Mouse (Mus musculus) layer of hippocampus, adult 9-10 months (tissue): ENCODE results near the gene Rps28.

Experiments used
- DNase-seq: peaks from one replicate; pipeline ENCODE4 v3.0.0; 2022; ENCODE audit warnings: low spot score

Rps28 gene

GRCm38 (mm10) chr17:33812475-33812874 lies 11.9 kb downstream of the Rps28 start:
- no peak for DNase-seq

GRCm38 (mm10) chr17:33811142-33811516 lies 13.2 kb downstream of the Rps28 start:
- no peak for DNase-seq

DNA sequence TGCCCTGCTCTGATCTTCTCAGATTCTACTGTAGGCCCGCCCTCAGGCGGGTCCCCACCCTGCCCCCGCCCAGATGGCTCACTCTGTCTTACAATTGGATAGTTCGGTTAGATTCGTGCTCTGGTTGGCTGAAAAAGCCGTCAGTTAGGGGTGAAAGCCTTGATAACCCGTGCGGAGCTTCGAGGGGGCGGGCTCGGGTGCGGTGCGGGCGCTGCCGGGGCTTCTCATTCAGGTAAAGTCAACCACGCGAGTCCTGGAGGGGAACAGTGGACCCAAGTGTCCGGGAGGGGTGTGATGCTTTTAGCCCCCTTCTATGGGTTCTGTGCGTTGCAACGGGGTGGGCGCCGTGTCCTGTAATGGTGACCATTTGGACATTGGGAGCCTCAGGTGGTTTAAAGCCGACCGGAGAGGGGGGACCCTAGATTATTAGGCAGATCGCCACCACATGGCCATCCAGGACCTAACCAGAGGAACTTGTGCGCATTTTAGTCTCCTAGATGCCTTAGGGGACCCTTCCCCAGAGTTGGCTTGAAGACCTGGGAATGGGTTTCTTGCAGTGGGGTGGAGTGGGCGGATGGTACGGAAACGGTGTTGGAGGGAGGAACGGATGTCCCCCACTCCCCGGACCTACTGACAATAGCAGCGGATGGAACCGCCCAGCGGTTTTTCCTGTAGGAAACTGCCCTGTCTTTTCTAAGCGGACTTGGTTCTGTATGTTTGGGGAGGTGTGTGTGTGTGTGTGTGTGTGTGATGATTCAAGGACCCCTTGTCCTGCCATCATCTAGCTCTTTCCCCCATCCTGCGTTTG lies 13.8 kb downstream of the Rps28 start, which contains the start of gene Kank3:
Gene Kank3 (plus strand): TSS at position 186 of the 808 bp plus-strand sequence.
- peak; percentile 87 for DNase-seq

GRCm38 (mm10) chr17:33808192-33808591 lies 16.2 kb downstream of the Rps28 start:
- no peak for DNase-seq

DNA sequence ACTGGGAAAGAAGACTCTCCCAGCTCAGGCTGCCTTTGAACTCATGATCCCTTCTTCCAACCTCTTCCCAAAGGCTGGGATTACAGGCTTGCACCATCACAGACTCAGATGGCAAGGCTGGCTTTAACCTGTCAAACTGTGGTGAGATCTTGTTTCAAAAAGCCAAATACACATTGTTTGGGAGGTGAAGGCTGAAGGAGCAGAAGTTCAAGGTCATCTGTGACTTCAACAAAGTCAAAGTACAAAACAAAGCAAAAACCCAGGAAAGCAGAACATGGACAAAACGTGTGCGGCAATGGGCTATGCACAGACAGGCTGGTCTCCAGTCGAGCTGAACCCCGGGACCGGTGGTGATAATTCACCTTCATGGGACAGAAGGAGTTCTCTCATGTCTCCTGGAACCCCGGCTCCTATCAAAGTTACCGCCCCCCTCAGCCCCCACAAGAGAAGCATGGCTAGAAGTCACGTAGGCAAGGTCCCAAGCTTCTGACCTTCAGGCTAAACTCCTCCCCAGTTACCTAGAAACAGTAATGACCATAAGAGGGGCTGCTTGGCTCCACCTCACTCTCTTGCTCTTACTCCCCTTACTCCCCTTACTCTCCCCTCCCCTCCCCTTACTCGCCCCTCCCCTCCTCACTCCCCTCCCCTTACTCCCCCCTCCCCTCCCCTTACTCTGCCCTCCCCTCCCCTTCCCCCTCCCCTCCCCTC lies 17.0 kb downstream of the Rps28 start:
- no peak for DNase-seq

- DNase-seq, result no peak
Observed at GRCm38 (mm10) chr17:33804745-33805144, 19.6 kb downstream of the Rps28 start.

GRCm38 (mm10) chr17:33804205-33804604 lies 20.2 kb downstream of the Rps28 start:
- no peak for DNase-seq

DNA sequence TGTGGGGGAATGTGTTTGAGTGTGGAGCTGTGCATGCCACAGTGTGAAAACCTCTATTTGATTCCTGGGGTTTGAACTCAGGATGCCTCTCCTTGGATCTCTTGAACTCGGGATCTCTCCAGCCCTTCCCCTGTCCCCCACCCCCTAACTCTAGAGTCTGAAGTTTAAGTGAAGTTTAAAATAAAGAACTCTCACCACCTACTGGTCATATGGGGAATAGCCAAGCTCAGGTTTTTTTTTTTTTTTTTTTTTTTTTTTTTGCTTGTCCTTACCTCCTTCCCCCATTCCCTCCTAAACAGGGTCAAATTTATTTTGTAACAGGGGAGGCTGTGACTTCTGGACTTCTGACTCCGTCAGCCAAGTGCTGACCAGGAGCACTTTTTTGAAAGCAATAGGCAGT lies 22.1 kb downstream of the Rps28 start:
- no peak for DNase-seq

DNA sequence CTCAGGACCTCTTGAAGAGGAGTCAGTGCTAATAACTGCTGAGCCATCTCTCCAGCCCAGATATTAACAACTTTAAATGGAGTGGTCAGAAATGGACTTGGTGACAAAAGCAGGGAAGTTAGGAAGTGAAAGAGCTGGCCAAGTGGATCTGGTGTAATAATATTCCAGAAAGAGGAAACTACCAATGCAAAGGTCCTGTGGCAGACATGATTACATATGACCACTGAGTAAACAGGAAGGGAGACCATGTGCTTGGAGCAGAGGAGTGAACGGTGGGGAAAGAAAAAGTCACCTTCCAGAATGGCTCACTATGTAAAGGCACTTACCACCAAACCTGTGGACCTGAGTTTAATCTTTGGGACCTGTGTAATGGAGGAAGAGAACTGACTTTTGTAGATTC lies 25.1 kb downstream of the Rps28 start:
- DNase-seq, result no peak

DNA sequence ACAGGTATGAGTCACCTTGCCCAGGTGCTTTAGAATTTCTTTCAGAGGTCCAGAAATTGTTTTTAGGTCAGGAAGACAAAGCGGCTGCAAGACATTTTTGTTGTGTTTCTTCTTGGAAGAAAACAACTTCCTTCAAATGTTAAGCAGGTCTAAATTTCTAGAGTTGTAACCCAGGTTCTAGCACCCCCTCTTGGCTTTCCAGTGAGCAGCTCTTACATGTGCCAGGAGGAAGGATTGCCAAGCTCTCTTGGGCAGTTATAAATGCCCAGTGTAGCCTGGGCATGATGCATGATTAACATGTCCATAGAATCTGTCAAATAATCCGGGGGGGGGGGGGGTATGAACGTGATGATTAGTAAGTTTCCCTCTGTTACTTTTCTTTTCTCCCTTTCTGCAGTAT lies 26.1 kb downstream of the Rps28 start:
- DNase-seq, result no peak

- no peak for DNase-seq
Observed at GRCm38 (mm10) chr17:33788732-33789131, 35.6 kb downstream of the Rps28 start.

- DNase-seq, result no peak
Observed at GRCm38 (mm10) chr17:33786375-33786774, 38.0 kb downstream of the Rps28 start.

DNA sequence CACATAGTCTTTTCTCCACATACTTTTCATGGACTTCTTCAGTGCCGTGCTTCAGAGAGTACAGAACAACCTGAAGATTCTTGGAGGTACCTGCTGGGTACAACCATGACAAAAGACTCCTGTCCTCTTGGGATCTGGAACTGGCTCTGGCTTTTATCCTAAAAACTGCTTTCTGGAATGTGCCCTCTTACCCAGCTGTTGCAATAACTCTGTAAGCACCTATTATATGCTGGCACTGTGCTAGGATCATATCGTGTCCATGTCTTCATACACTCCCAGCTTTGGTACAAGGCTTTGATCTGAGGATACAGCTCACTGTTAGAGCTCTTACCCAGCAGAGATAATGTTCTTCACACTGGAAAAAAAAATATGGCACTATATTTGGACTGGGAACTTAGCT lies 39.4 kb downstream of the Rps28 start:
- no peak for DNase-seq

DNA sequence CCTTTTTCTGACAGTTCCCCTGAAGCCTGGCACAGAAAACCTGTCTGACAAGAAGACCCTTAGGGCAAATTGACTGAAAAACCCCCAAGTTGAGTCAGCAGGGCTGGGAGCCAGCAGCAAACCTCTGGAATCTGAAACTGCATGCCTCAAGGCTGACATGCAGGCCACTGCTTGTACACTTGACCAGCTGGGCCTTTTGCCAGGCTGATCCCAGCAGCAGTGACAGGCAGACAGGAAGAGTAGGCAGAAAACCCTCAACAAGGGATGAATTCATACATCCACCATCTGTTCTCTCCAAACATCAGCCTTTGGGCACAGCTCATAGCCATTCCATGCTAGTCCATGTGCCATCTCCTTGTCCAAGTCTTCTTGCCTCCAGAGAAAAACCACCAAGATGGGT lies 41.0 kb downstream of the Rps28 start:
- no peak for DNase-seq

GRCm38 (mm10) chr17:33782067-33782466 lies 42.3 kb downstream of the Rps28 start:
- DNase-seq, result no peak

DNA sequence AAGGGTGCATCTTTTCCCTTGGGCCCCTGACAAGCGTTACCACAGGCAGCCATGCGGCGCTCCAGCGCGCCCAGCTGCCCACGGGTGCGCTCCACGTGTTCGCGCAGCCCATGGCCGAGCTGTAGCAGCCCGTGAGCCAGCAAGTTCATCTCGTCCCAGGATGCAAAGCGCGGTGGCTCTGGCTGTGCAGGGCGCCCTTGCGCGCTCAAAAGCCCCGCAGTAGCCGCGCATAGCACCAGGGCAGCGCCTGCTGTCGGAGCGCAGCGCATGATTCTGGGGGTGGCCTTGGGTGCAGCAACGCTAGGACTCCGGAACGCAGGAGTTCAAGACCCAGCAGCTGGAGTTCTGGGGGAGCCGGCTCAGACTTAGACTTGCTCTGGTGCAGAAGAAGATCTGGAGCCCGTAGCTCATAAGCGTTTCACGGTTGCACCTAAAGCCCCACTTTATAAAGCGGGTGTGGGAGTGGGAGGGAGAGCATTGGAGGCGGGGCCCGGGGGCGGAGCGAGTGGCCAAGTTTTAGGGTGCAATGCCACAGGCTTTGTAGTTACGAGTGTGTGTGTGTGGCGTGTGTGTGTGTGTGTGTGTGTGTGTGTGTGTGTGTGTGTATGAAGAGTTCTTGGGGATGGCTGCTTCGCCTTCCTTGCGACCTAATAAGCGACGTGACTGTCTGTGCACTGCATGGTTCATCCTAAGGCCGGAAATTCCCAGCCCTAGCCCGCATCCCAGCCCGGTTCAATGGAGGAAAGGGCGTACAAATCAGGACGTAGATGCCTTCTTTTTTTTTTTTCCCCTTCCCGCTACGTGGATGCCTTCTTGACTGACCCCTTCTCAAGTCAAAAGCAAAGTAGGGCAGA lies 43.0 kb downstream of the Rps28 start, which contains the start of gene Angptl4:
Gene Angptl4 (minus strand): TSS at position 707 of the 854 bp plus-strand sequence.
- no peak for DNase-seq

- no peak for DNase-seq
Observed at GRCm38 (mm10) chr17:33780431-33780830, 43.9 kb downstream of the Rps28 start.

DNA sequence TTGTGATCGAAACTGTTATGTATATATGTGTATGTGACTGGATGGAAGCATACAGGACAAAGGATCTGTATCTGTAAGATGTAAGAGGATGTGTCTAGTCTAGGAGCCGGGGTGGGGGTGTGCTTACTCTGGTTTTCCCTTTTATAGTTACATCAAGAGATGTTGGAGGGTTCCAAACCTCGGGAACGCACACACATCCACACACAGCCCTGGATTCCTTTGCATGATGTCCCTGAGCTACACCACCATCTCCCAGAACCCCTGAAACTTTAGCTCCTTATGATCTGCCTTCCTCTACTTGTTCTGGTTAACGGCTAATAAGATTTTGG lies 44.4 kb downstream of the Rps28 start:
- no peak for DNase-seq

DNA sequence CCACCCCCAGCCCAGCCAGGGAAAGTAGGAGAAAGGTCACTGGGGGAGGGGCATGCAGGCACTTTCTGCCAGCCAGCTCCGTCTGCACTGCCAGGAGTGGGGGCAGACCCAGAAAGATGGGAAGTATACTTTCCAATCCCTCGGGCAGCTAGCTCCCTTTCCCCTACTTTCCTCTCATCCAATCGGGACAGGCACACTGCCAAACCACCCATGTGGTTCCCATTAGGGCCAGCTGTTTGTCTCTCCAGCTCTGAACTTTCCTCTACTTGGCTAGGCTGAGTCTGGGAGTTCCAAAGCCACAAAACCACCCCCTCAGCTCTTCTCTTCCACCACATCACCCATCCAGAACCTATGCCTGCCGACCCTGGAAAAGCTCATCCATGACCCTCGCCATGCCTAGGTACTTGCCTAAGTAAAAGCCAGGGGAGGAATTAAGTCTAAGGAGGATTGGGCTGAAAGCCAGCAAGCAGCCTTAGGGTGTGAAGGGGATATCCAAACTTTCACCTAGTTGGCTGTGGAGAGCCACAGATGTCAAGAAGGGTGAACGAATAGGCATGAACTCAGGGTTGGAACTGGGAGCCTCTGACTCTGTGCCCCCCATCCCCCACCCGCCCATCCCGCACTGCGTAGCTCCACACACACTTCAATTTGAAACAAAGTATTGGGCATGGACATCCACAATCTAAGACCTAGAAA lies 44.9 kb downstream of the Rps28 start:
- DNase-seq, result peak; percentile 59

DNA sequence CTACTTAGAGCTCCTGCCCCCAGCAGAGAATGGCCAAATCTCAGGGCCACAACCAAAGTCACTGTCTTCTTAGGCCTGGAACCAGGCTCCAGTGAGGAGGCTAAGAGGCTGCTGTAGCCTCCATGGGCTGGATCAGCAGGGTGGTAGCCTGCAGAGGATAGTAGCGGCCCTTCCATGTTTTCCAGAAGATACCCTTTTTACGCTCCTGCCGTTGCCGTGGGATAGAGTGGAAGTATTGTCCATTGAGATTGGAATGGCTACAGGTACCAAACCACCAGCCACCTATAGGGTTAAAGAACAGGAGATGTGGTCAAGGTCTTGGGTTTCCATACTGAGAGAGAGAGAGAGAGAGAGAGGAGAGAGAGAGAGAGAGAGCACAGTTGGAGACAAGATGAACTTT lies 49.1 kb downstream of the Rps28 start:
- DNase-seq, result no peak

DNA sequence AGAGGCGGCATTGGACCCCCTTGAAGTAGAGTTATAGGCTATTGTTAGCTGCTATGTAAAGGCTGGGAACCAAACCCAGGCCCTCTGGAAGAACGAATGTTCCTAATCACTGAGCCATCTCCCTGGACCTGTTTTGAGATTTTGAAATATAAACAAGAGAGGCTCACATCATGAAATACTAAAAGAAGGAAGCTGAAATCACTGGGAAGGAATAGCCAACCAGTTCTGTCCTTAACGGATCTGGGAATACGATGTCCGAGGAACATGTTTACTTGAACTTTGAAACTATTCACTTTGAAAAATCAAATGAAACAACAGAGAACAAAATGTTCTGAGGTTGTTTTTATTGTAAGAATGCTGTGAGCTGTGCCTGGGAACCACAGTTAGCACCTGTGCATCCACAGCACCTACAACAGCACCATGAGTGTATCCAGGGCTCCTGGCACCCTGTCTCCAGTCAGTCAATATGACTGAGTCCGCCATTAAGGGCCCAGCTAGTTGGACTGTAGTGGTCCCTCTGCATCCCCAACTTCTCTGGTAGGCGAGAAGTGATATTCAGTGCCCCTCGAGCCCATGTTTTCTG lies 49.7 kb downstream of the Rps28 start:
- DNase-seq, result no peak
